Mouse (Mus musculus): ENCODE results near the gene Nop56. TPM values are rescaled to one million over a fixed set of nuclear protein-coding genes. Genes with fewer than 3 reads are reported as not detected.

Nop56 gene
- total RNA-seq, 2 experiments from 2014 or later = 468 to 501 TPM

DNA sequence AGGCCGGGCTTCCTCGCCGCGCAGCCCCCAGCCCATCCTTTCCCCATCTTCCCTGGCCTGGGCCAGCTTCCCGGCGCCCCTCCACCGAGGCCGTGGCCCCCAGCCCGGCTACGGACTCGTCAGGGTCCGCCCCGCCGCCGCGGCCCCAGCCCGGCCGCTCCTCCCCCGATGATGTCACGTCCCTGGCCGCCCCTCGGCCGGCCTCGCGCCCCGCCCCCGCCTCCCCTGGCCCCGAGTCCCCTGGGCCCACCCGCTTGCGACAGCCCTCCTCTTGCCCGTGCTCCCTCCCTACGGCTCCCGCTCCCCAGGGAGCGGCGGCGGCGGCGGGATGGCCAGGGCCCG, 20.7 kb downstream of the Nop56 start, which contains the start of gene Ebf4:
Gene Ebf4, plus strand, starts transcription at position 234 of the 342 bp plus-strand sequence.
- ATAC-seq (replicated peaks; ENCODE audit: poor library complexity, severe bottlenecking) = peak; percentile 8; the same call in 1 of the 2 replicates

DNA sequence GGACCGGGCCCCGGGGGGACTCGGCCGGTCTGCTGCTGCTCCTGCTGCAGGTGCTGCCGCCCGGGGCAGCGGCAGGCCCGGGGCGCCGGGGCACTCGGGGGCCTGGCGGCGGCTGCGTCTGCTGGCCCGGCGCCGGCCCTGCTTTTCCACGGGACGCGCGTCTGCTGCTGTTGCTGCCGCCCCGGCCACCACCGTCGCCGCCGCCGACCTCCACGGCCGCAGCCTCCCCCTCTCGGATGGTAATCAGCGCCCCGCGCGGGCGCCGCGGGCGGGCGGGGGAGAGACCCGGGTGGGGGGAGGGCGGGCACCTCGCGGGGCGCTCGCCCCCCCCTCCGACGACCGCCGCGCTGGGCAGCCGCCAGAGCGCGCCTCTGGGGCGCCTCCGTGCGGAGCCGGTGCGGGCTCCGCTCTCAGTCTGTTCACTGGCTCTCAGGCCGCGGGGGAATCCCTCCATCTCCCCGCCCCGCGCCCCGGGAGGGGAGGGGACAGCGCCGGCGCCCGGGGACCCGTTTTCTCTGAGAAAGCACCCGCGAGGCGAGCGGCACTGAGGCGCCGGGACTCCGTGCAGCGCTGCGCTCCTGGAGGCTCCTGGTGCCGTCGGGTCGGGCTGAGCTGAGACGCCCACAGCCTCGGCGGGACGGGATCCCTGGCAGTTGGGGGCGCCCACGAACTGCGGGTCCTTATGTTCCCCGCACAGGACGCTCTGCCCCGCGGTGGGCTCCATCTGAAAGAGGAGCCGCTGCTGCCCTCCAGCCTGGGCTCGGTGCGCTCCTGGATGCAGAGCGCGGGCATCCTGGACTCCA, 21.3 kb downstream of the Nop56 start:
- ATAC-seq (replicated peaks; ENCODE audit: poor library complexity, severe bottlenecking) = no peak

DNA sequence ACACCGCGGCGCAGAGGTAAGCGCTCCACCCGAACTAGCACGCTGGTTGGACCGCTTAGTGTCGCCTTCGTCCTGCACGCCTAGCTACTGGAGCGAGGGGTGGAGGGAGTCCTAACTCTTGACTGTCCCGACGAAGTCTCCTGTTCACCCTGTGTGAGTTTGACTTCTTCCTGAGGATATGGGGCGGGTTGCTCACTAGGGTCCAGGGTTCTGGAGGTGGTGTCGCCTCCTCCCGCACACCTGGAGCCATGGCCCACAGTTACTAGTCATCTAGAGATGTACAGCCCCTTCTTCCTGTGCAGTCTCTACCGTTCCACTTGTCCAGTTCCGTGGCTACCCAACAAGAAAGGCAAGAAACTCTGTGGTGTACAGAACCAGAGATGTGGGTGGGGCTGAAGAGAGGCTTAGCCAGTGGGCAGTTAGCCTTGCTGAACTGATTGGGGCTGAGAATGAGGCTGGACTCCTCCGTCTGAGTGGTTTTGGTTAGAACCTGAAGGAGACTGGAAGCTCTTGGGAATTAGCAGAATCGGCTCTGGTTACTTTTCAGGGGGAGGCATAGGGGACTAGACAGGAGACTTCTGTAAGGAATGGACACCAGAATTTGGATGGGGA, 22.0 kb downstream of the Nop56 start:
- ATAC-seq (replicated peaks; ENCODE audit: poor library complexity, severe bottlenecking) = no peak

DNA sequence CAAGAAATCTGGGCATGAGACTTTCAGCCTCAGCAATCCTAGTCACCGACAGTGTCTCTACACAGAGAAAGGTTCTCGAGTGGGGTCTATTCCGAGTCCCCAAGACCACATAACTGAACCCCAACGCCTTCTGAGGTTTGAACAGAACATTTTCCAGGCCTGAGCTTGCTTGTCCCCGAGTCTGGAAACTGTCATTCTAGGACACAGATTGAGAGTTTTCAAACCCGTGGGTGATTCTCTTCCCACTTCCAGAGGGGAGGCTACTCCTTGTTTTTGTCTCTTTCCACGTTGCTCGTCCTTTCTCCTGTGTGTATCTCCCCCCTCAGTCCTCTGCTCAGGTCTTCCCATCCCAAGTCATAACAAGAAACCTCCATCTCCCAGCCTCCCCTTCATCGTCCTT, 23.4 kb downstream of the Nop56 start:
- ATAC-seq (replicated peaks; ENCODE audit: poor library complexity, severe bottlenecking) = no peak

- no peak for ATAC-seq (replicated peaks; ENCODE audit: poor library complexity, severe bottlenecking)
These were observed 28.8 kb downstream of the Nop56 start for GRCm38 (mm10) chr2:130303014-130303413.

DNA sequence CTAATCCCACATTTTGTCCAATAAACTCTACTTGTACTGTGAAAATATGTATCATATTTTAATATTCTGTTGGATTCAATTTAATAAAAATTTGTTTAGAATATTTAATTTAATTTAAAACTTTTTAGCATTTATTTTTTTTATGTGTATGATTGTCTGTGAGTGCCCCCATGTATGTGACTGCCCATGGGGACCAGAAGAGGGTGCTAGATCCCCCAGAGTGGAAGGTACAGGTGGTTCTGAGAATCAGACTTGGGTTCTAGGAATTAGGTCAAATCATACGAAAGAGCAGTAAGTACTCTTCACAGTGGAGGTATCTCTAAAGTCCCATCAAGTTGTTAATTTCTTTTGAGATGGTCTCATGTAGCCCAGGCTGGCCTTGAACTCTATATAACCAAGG, 52.8 kb downstream of the Nop56 start:
- no peak for ATAC-seq (replicated peaks; ENCODE audit: poor library complexity, severe bottlenecking)

Other genes with a start within 250 kb of the Nop56 start
- not detected in 2 replicates for gene Tgm6, start 162.0 kb upstream of the Nop56 start, total RNA-seq (2014; fragmentation: Nextera tagmentation)
- not detected in 2 replicates for gene Tgm6, start 162.0 kb upstream of the Nop56 start, total RNA-seq (2017)
- gene Snrpb, start 95.0 kb upstream of the Nop56 start, total RNA-seq (2014; fragmentation: Nextera tagmentation) = 270 and 359 TPM in 2 replicates
- gene Snrpb, start 95.0 kb upstream of the Nop56 start, total RNA-seq (2017) = 191 and 210 TPM in 2 replicates
- not detected in 2 replicates for gene Tmc2, start 79.2 kb upstream of the Nop56 start, total RNA-seq (2014; fragmentation: Nextera tagmentation)
- gene Tmc2, start 79.2 kb upstream of the Nop56 start, total RNA-seq (2017) = not detected in 2 replicates
- 130 and 165 TPM in 2 replicates for gene Idh3b, start 10.1 kb downstream of the Nop56 start, total RNA-seq (2014; fragmentation: Nextera tagmentation)
- gene Idh3b, start 10.1 kb downstream of the Nop56 start, total RNA-seq (2017) = 116 and 121 TPM in 2 replicates
- not detected in 2 replicates for gene Ebf4, start 20.7 kb downstream of the Nop56 start, total RNA-seq (2014; fragmentation: Nextera tagmentation)
- gene Ebf4, start 20.7 kb downstream of the Nop56 start, total RNA-seq (2017) = not detected in 2 replicates
- 3.2 TPM in 1 of 2 replicates, not detected in the other for gene Cpxm1, start 123.1 kb downstream of the Nop56 start, total RNA-seq (2014; fragmentation: Nextera tagmentation)
- 0.99 TPM in 1 of 2 replicates, not detected in the other for gene Cpxm1, start 123.1 kb downstream of the Nop56 start, total RNA-seq (2017)
- not detected in 2 replicates for gene Gm28372, start 130.8 kb downstream of the Nop56 start, total RNA-seq (2014; fragmentation: Nextera tagmentation)
- gene Gm28372, start 130.8 kb downstream of the Nop56 start, total RNA-seq (2017) = not detected in 2 replicates
- gene 1700020A23Rik, start 130.8 kb downstream of the Nop56 start, total RNA-seq (2014; fragmentation: Nextera tagmentation) = not detected in 2 replicates
- not detected in 2 replicates for gene 1700020A23Rik, start 130.8 kb downstream of the Nop56 start, total RNA-seq (2017)
- gene Tmem239, start 132.0 kb downstream of the Nop56 start, total RNA-seq (2014; fragmentation: Nextera tagmentation) = not detected in 2 replicates
- gene Tmem239, start 132.0 kb downstream of the Nop56 start, total RNA-seq (2017) = not detected in 2 replicates
- gene Vps16, start 149.9 kb downstream of the Nop56 start, total RNA-seq (2014; fragmentation: Nextera tagmentation) = 128 and 155 TPM in 2 replicates
- gene Vps16, start 149.9 kb downstream of the Nop56 start, total RNA-seq (2017) = 129 and 167 TPM in 2 replicates
- 13.0 and 14.9 TPM in 2 replicates for gene Pced1a, start 150.3 kb downstream of the Nop56 start, total RNA-seq (2014; fragmentation: Nextera tagmentation)
- 13.6 and 17.2 TPM in 2 replicates for gene Pced1a, start 150.3 kb downstream of the Nop56 start, total RNA-seq (2017)
- gene Ptpra, start 175.8 kb downstream of the Nop56 start, total RNA-seq (2014; fragmentation: Nextera tagmentation) = 68.9 and 76.2 TPM in 2 replicates
- gene Ptpra, start 175.8 kb downstream of the Nop56 start, total RNA-seq (2017) = 118 and 138 TPM in 2 replicates

Measured in granulocyte monocyte progenitor cell, adult 5-6 weeks (primary cell).